Mouse (Mus musculus) lung, adult 2 months (tissue): ENCODE measurements around the gene Thra.

ENCODE experiments used
- CTCF ChIP-seq: fragments of 200-500 bp; IDR thresholded peaks from 2 replicates; pipeline ENCODE4 v1.5.1; 2011; ENCODE audit warnings: mild to moderate bottlenecking, low read length, control low read depth; ENCODE audit not compliant: insufficient read depth
- POLR2A ChIP-seq: fragments of 200-500 bp; IDR thresholded peaks from 2 replicates; pipeline ENCODE4 v1.6.1; 2011; ENCODE audit warnings: low read depth, mild to moderate bottlenecking, control low read depth, low read length, borderline replicate concordance; ENCODE audit errors: extremely low read depth

DNA sequence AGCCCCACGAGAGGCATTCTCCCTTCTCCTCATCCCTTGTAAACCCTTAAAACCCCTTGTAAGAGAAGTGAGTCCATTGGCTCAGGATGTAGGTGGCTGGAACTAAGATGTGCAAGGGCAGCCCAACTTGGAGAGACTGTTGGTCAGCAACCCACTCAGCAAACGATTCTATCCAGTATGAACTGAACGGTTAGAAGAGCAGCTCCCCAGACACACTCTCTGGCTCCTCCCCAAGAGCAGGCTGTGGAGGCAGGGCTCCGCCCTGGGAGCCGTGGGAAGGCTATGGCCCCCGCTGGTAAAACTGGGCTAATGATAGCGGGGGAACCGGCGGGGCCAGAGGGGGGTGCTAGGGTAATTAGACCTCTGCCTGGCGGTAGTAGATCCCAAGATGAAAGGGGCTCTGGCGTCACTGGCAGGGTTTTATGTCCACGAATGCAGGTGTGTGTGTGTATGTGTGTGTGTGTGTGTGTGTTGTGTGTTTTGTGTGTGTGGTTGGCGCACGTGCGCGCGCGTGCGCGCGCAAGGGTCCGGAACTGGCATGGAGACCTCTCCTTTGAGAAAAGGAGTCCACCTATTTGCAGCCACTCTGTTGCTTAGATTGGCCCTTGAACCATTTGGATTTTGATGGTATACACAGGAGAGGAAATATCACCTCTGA lies at the start of gene Thra:
- TF ChIP-seq CTCF = no peak
- peak; percentile 5; the same call in 1 of the 2 replicates for TF ChIP-seq POLR2A
